Mouse (Mus musculus) liver, adult 2 months (tissue): ENCODE measurements around the gene Habp2.

ENCODE experiments used
- CTCF ChIP-seq: fragments of 200-500 bp; IDR thresholded peaks from 2 replicates; pipeline ENCODE4 v1.5.1; 2011; ENCODE audit warnings: low read depth, low read length, control low read depth
- POLR2A ChIP-seq: fragments of 200-500 bp; IDR thresholded peaks from 2 replicates; pipeline ENCODE4 v1.6.1; 2011; ENCODE audit warnings: low read length, control low read depth; ENCODE audit not compliant: insufficient read depth; ENCODE audit errors: extremely low read depth

GRCm38 (mm10) chr19:56238501-56238900 lies 48.4 kb upstream of the Habp2 start:
- TF ChIP-seq POLR2A (no peak), CTCF (no peak)
